Mouse (Mus musculus): Measurements from ENCODE around the gene Crybb1. TPM values are rescaled to one million over a fixed set of nuclear protein-coding genes. Genes with fewer than 3 reads are reported as not detected.
A peak's percentile ranks its signal among the peaks of the same experiment; 100 is the strongest.

Crybb1 gene
- polyA plus RNA-seq, 1 experiment from 2014 or later: 0.73 TPM

GRCm38 (mm10) chr5:112281676-112282075, 26.1 kb downstream of the Crybb1 start:
- 83% methylated on average over 4 of the region's 4 CpGs for WGBS
- Histone ChIP-seq H3K9ac (ENCODE audit: low read length) (no peak overlapping the region), H3K9me3 (ENCODE audit: control insufficient read depth, low read length) (no peaks in the 10 kb centered on the region), H3K4me2 (ENCODE audit: low read depth, low read length, severe bottlenecking) (no peak overlapping the region), H3K36me3 (ENCODE audit: control insufficient read depth, insufficient read depth, low read length) (no peaks in the 10 kb centered on the region), H3K4me3 (ENCODE audit: low read depth, low read length) (no peak overlapping the region), H3K27me3 (ENCODE audit: control insufficient read depth, insufficient read depth, low read length) (no peaks in the 10 kb centered on the region), H3K4me1 (replicated peaks; ENCODE audit: control insufficient read depth, insufficient read depth, low read length) (peaks cover 6% of the 10 kb centered on the region), H3K27ac (ENCODE audit: low read depth, low read length) (0 out of 2 replicates have a peak overlapping the region, but pooled peaks have one; percentile 7)
- ATAC-seq (replicated peaks; ENCODE audit: low FRiP score) (no peak), DNase-seq (ENCODE audit: low spot score) (no peak)

GRCm38 (mm10) chr5:112282123-112282779, 26.6 kb downstream of the Crybb1 start:
- Histone ChIP-seq H3K9ac (ENCODE audit: low read length) (no peak overlapping the region), H3K4me1 (replicated peaks; ENCODE audit: control insufficient read depth, insufficient read depth, low read length) (peaks cover 6% of the 10 kb centered on the region), H3K27ac (ENCODE audit: low read depth, low read length) (no peak overlapping the region), H3K4me3 (ENCODE audit: low read depth, low read length) (no peak overlapping the region), H3K4me2 (ENCODE audit: low read depth, low read length, severe bottlenecking) (no peak overlapping the region), H3K9me3 (ENCODE audit: control insufficient read depth, low read length) (no peaks in the 10 kb centered on the region), H3K27me3 (ENCODE audit: control insufficient read depth, insufficient read depth, low read length) (no peaks in the 10 kb centered on the region), H3K36me3 (ENCODE audit: control insufficient read depth, insufficient read depth, low read length) (no peaks in the 10 kb centered on the region)
- DNase-seq (ENCODE audit: low spot score) (no peak), ATAC-seq (replicated peaks; ENCODE audit: low FRiP score) (no peak)
- WGBS: 77% methylated on average over 6 of the region's 6 CpGs

- DNase-seq (ENCODE audit: low spot score) (no peak), ATAC-seq (replicated peaks; ENCODE audit: low FRiP score) (no peak)
- H3K9ac ChIP-seq (ENCODE audit: low read length): no peak overlapping the region
- 84% methylated on average over 9 of the region's 9 CpGs for WGBS
- H3K9me3 ChIP-seq (ENCODE audit: control insufficient read depth, low read length): no peaks in the 10 kb centered on the region
- H3K27ac ChIP-seq (ENCODE audit: low read depth, low read length): no peak overlapping the region
- no peaks in the 10 kb centered on the region for H3K36me3 ChIP-seq (ENCODE audit: control insufficient read depth, insufficient read depth, low read length)
- H3K4me1 ChIP-seq (replicated peaks; ENCODE audit: control insufficient read depth, insufficient read depth, low read length): peaks cover 3% of the 10 kb centered on the region; the same call in 1 of the 2 replicates
- no peaks in the 10 kb centered on the region for H3K27me3 ChIP-seq (ENCODE audit: control insufficient read depth, insufficient read depth, low read length)
- no peak overlapping the region for H3K4me3 ChIP-seq (ENCODE audit: low read depth, low read length)
- no peak overlapping the region for H3K4me2 ChIP-seq (ENCODE audit: low read depth, low read length, severe bottlenecking)
Observed at GRCm38 (mm10) chr5:112282780-112283482, 27.3 kb downstream of the Crybb1 start.

- no peaks in the 10 kb centered on the region for H3K9me3 ChIP-seq (ENCODE audit: control insufficient read depth, low read length)
- no peak overlapping the region for H3K4me2 ChIP-seq (ENCODE audit: low read depth, low read length, severe bottlenecking)
- no peaks in the 10 kb centered on the region for H3K27me3 ChIP-seq (ENCODE audit: control insufficient read depth, insufficient read depth, low read length)
- no peak for DNase-seq (ENCODE audit: low spot score)
- H3K36me3 ChIP-seq (ENCODE audit: control insufficient read depth, insufficient read depth, low read length): no peaks in the 10 kb centered on the region
- peaks cover 3% of the 10 kb centered on the region; the same call in 1 of the 2 replicates for H3K4me1 ChIP-seq (replicated peaks; ENCODE audit: control insufficient read depth, insufficient read depth, low read length)
- H3K4me3 ChIP-seq (ENCODE audit: low read depth, low read length): no peak overlapping the region
- H3K27ac ChIP-seq (ENCODE audit: low read depth, low read length): no peak overlapping the region
- ATAC-seq (replicated peaks; ENCODE audit: low FRiP score): no peak
- H3K9ac ChIP-seq (ENCODE audit: low read length): no peak overlapping the region
- 76% methylated on average over 10 of the region's 10 CpGs for WGBS
Observed at GRCm38 (mm10) chr5:112283543-112284202, 28.1 kb downstream of the Crybb1 start.

GRCm38 (mm10) chr5:112284203-112284582, 28.6 kb downstream of the Crybb1 start:
- Histone ChIP-seq H3K9ac (ENCODE audit: low read length) (no peak overlapping the region), H3K9me3 (ENCODE audit: control insufficient read depth, low read length) (no peaks in the 10 kb centered on the region), H3K36me3 (ENCODE audit: control insufficient read depth, insufficient read depth, low read length) (no peaks in the 10 kb centered on the region), H3K27ac (ENCODE audit: low read depth, low read length) (no peak overlapping the region), H3K4me3 (ENCODE audit: low read depth, low read length) (no peak overlapping the region), H3K27me3 (ENCODE audit: control insufficient read depth, insufficient read depth, low read length) (no peaks in the 10 kb centered on the region), H3K4me2 (ENCODE audit: low read depth, low read length, severe bottlenecking) (no peak overlapping the region), H3K4me1 (replicated peaks; ENCODE audit: control insufficient read depth, insufficient read depth, low read length) (peaks cover 3% of the 10 kb centered on the region; the same call in 1 of the 2 replicates)
- ATAC-seq (replicated peaks; ENCODE audit: low FRiP score): no peak
- no peak for DNase-seq (ENCODE audit: low spot score)
- 81% methylated on average over 7 of the region's 7 CpGs for WGBS

- Histone ChIP-seq H3K4me2 (ENCODE audit: low read depth, low read length, severe bottlenecking) (no peak overlapping the region), H3K4me1 (replicated peaks; ENCODE audit: control insufficient read depth, insufficient read depth, low read length) (peaks cover 3% of the 10 kb centered on the region; the same call in 1 of the 2 replicates), H3K27me3 (ENCODE audit: control insufficient read depth, insufficient read depth, low read length) (no peaks in the 10 kb centered on the region), H3K9me3 (ENCODE audit: control insufficient read depth, low read length) (no peaks in the 10 kb centered on the region), H3K9ac (ENCODE audit: low read length) (no peak overlapping the region), H3K4me3 (ENCODE audit: low read depth, low read length) (no peak overlapping the region), H3K27ac (ENCODE audit: low read depth, low read length) (no peak overlapping the region), H3K36me3 (ENCODE audit: control insufficient read depth, insufficient read depth, low read length) (no peaks in the 10 kb centered on the region)
- ATAC-seq (replicated peaks; ENCODE audit: low FRiP score) (no peak), DNase-seq (ENCODE audit: low spot score) (no peak)
- 95% methylated on average over 7 of the region's 7 CpGs for WGBS
Observed at GRCm38 (mm10) chr5:112285548-112286085, 30.0 kb downstream of the Crybb1 start.

- WGBS: 84% methylated on average over 2 of the region's 2 CpGs
- ATAC-seq (replicated peaks; ENCODE audit: low FRiP score): no peak
Observed at GRCm38 (mm10) chr5:112286608-112286983, 31.0 kb downstream of the Crybb1 start.

GRCm38 (mm10) chr5:112286984-112287641, 31.5 kb downstream of the Crybb1 start:
- no peak overlapping the region for H3K9ac ChIP-seq (ENCODE audit: low read length)
- 82% methylated on average over 11 of the region's 11 CpGs for WGBS
- H3K4me3 ChIP-seq (ENCODE audit: low read depth, low read length): no peak overlapping the region
- no peak overlapping the region for H3K27ac ChIP-seq (ENCODE audit: low read depth, low read length)
- no peaks in the 10 kb centered on the region for H3K36me3 ChIP-seq (ENCODE audit: control insufficient read depth, insufficient read depth, low read length)
- no peaks in the 10 kb centered on the region for H3K27me3 ChIP-seq (ENCODE audit: control insufficient read depth, insufficient read depth, low read length)
- DNase-seq (ENCODE audit: low spot score) (no peak), ATAC-seq (replicated peaks; ENCODE audit: low FRiP score) (no peak)
- no peaks in the 10 kb centered on the region for H3K9me3 ChIP-seq (ENCODE audit: control insufficient read depth, low read length)
- no peaks in the 10 kb centered on the region for H3K4me1 ChIP-seq (replicated peaks; ENCODE audit: control insufficient read depth, insufficient read depth, low read length)
- H3K4me2 ChIP-seq (ENCODE audit: low read depth, low read length, severe bottlenecking): no peak overlapping the region

More at GRCm38 (mm10) chr5:112286608-112286983, 31.0 kb downstream of the Crybb1 start:
- no peak overlapping the region for H3K9ac ChIP-seq (ENCODE audit: low read length)
- no peak overlapping the region for H3K27ac ChIP-seq (ENCODE audit: low read depth, low read length)
- no peak overlapping the region for H3K4me2 ChIP-seq (ENCODE audit: low read depth, low read length, severe bottlenecking)
- no peaks in the 10 kb centered on the region for H3K36me3 ChIP-seq (ENCODE audit: control insufficient read depth, insufficient read depth, low read length)
- no peak for DNase-seq (ENCODE audit: low spot score)
- no peaks in the 10 kb centered on the region; the same call in 1 of the 2 replicates for H3K4me1 ChIP-seq (replicated peaks; ENCODE audit: control insufficient read depth, insufficient read depth, low read length)
- no peaks in the 10 kb centered on the region for H3K27me3 ChIP-seq (ENCODE audit: control insufficient read depth, insufficient read depth, low read length)
- no peak overlapping the region for H3K4me3 ChIP-seq (ENCODE audit: low read depth, low read length)
- no peaks in the 10 kb centered on the region for H3K9me3 ChIP-seq (ENCODE audit: control insufficient read depth, low read length)

All from forebrain, embryonic 11.5 days (tissue).